Mouse (Mus musculus) heart, postnatal 0 days (tissue): ENCODE results near the gene Snx27.

Source experiments
- CTCF ChIP-seq: IDR thresholded peaks from 2 replicates; pipeline ENCODE4 v1.5.1; 2016; ENCODE audit warnings: antibody characterized with exemption, control low read depth, low read depth
- EP300 ChIP-seq: IDR thresholded peaks from 2 replicates; pipeline ENCODE4 v1.6.1; 2016; ENCODE audit warnings: antibody characterized with exemption, low read depth

DNA sequence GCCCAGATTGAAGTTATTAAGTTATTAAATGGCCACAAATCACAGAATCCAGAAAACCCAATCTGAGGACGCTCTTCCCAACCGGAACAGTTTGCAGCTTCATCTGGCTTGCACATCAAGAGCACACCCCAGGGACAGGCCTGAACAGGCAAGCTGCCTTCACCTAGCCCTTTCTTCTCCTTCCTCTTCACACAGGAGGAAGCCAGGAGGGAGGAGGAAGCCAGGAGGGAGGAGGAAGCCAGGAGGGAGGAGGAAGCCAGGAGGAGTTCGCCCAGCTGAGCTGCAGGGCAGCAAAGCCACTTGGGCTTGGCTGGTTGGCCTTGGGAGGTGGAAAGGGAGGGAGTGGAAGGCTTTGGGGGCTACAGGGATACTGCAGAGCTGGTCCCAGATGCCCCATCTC is 113.6 kb downstream of the Snx27 start:
- TF ChIP-seq EP300 (no peak), CTCF (no peak)
